Mouse (Mus musculus) layer of hippocampus, postnatal 25 days (tissue): ENCODE results near the gene Mtmr12. TPM values are rescaled to one million over a fixed set of nuclear protein-coding genes. Genes with fewer than 3 reads are reported as not detected.

Experiments
- DNase-seq, 2 experiments: peaks; one replicate each; pipeline ENCODE4 v3.0.0; 2022; ENCODE audit warnings: mixed read lengths in 2 of 2, low spot score in 1 of 2; ENCODE audit errors: extremely low spot score in 1 of 2
- total RNA-seq, 2 experiments: library from RNA; stranded (reverse); gene quantifications; 2 replicates each; pipeline ENCODE4 v1.2.3; 2021

Gene Mtmr12
- total RNA-seq, 2 experiments from 2014 or later = 50.9 to 54.8 TPM

DNA sequence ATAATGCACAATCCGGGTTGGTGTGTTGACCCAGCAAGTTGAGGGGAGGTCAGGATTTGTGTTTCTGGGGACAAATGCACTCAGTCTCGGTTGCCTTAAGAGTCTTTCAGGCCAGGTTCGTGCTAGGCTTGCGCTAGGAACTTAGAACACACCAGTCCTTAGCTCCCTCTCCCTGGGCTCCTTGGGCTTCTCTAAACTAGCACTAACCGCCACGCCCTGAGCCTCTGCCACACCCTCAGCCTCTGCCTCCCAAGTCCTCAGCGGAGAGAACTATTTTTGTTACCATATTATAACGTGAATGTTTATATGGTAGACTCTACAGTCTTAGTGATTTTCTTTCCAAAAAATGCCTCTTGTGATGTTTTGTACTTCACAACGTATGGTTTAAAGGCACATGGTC lies 66.5 kb downstream of the Mtmr12 start:
- no peak for DNase-seq

DNA sequence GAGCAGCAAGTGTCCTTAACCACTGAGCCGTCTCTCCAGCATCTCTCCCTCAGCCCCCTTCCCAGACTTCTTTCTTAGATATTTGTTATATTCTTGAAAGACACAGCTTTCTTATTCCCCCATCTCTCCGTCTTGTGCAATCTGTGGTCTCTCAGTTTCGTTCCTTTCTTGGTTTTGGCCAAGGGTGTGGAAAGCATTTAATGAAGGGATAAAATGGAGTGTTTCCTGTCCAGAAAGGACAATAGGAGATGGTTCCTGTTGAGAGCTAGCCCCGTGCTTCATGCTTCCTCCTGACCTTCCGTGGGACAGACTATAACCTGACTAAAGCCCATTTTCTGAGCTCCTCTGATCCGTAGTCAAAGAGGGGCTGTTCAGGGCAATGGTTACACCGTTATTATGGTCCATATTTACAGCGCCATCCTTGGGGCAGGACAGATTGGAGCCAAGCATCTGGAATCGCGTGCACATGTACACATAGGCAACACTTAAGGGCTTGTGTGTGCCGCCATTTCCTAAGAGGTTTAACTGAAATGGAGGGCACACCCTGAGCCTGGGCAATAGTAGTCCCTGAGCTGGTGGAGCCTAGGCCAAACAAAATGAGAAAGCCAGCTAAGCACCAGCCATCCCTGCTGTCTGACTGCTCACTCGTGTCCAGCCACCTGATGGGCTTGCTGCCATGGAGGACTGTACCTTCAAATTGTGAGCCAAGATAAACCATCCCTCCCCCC lies 68.7 kb downstream of the Mtmr12 start:
- DNase-seq = no peak

- DNase-seq = no peak
Measured at GRCm38 (mm10) chr15:12274053-12274769, 69.4 kb downstream of the Mtmr12 start.

DNA sequence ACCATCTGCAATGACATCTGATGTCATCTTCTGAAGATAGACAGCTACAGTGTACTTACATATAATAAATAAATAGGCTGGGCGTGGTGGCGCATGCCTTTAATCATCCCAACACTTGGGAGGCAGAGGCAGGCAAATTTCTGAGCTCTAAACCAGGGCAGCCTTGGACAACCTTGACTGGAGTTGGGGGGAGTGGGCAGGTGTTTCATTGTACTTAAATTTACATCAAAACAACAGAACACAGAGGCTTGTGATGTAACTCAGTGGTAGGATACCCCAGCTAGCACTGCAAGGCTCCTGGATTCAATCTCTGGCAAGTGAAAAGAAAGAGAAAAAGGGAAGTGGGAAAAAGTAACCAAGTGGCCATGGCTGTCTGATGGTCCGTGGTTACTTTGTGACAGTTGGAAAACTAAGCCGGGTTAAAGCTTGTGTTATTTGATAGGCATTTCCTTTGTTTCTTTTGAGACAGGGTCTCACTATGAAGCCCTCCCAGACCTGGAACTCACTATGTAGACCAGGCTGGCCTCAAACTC lies 70.3 kb downstream of the Mtmr12 start:
- no peak for DNase-seq

DNA sequence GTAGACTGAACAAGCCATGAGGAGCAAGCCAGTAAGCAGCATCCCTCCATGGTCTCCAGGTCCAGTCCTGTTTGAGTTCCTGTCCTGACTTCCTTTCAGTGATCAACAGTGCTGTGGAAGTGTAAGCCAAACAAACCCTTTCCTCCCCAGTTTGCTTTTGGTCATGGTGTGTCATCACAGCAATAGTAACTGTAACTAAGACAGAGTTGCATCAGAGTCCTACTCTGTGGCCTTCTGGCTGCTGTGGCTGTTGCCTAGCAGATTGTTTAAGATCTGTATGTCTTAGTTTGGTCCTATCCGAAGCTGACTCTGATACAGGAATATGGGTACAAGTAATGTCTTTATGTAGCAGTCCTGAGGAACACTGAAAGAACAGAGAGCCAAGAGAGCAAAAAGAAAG lies 75.0 kb downstream of the Mtmr12 start:
- DNase-seq = no peak

- DNase-seq = no peak
Measured at GRCm38 (mm10) chr15:12284794-12285534, 80.1 kb downstream of the Mtmr12 start.

GRCm38 (mm10) chr15:12285535-12285809 lies 80.6 kb downstream of the Mtmr12 start:
- no peak for DNase-seq

- DNase-seq = no peak
Measured at GRCm38 (mm10) chr15:12290330-12290729, 85.5 kb downstream of the Mtmr12 start.

DNA sequence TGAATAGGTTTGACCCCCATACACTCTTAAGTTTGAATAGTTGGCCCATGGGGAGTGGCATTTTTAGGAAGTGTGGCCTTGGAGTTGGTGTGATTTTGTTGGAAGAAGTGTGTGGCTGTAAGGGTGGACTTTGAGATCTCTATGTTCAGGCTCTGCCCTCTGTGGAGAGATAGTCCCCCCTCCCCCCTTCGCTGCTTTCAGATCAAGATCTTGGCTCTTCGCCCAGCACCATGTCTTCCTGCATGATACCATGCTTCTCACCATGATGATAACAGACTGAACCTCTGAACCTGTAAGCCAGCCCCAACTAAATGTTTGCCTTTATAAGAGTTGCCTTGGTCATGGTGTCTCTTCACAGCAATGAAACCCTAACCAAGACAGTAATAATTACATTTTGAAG lies 86.9 kb downstream of the Mtmr12 start:
- no peak for DNase-seq

DNA sequence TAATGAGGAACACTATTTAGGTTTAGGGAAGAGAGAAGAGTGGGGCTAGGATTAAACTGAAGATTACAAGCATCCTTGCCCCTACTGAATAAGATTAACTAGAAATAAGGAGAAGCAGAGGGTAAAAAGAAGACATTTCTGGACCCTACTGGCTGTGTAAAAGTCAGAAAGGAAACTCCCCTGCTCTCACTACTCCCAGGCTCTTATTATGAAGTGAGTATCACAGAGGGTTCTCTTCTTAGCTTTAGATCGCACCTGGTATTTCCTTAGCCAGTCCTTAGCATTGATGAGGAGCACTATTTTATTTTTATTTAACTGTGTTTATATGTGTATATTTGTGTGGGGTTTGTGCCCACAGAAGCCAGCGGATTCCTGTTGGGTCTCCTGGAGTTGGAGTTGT lies 91.4 kb downstream of the Mtmr12 start:
- DNase-seq = no peak

DNA sequence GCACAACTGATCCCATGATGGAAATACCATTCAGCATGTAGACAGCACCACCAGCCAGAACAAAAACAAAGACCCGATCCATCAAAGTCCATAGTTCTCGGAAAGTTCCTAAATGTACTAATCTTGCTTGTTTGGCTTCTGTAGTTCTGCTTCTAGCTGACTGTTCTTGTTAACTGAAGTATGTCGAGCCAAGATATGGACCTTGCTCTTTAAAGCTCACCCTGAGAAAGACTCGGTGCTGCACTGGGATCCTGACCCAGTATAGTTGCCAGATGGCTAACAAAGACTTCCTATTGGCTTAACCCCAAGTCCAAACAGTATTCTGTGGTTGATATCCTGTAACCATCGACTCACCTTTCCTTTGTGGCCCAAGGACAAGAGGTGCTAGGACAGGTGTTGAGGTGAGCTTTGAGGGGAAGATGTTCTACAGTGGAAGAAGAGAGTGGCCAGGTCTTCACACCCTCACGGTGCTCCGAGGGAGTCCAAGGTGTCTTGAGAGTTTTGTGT lies 93.5 kb downstream of the Mtmr12 start:
- DNase-seq = no peak

DNA sequence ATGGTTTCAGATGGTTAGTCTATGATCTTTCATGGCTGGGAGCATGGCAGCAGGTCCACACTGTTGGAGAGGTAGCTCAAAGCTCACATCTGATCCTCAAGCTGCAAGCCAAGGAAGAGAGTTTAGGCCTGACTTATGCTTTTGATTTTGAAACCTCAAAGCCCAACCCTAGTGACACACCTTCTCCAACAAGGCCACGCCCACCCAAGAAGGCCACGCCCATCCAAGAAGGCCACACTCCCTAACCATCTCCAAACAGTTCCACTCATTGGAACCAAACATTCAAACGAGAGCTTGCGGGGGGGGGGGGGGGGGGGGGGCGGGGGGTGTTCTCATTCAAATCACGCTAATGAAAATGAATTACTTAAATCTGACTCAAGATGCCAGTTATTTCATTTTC lies 96.9 kb downstream of the Mtmr12 start:
- no peak for DNase-seq

DNA sequence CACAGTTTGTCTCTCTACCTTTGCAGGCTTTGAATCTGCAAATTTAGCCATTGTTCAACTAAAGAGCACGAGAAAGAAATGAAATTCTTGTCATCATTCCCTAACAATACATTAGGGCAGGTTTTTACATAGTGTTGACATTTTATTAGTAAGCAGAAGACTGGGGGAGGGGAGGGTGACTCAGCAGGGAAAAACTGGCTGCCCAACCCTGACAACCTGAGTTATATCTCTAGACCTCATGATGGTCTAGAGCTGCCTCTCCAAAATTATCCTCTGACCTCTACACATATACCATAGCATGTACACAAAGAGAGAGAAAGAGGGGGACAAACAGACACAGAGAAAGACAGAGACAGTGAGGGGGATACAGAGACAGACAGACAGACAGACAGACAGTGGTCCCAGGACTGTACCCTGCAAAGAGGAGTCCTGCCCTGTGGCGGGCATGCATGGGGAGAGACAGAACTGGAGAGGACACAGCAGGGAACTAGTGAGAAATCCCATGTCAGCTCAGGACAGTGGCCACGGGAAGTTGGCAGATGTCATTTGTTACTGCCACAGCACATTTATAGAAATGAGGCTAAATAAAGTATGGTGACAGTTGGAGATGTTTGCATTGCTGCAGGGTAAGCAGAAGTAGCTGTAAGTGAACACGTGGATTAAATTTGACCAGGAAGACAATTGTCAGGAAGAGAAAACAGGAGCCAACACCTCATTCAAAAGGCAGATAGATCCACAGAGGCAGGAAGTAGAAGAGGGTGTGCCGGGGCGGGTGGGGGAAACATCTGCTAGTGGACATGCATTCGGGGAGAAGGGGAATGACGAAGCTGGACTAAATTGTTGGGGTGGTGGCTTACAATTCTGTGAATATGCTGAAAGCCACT lies 101.6 kb downstream of the Mtmr12 start:
- no peak for DNase-seq

- DNase-seq = no peak
Measured at GRCm38 (mm10) chr15:12307114-12307513, 102.3 kb downstream of the Mtmr12 start.

DNA sequence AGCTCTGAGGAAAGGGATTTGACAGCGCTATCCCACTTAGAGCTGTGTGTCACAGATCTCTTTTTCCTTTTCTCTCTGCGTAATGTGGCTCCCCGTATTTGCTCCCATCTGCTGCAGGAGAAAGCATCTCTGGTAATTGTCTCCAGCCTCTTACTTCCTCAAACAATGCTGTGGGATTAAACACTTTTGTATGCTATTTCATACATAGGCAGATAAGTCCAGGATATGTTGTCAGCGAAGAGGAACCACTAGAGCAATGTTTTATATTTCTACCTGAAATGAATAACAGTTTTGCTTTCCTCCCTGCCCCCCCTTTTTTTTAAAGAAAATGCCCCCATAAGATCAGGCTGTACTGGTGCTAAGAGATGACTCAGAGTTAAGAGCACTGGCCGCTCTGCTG lies 103.7 kb downstream of the Mtmr12 start:
- no peak for DNase-seq

GRCm38 (mm10) chr15:12310676-12311075 lies 105.8 kb downstream of the Mtmr12 start:
- no peak for DNase-seq

DNA sequence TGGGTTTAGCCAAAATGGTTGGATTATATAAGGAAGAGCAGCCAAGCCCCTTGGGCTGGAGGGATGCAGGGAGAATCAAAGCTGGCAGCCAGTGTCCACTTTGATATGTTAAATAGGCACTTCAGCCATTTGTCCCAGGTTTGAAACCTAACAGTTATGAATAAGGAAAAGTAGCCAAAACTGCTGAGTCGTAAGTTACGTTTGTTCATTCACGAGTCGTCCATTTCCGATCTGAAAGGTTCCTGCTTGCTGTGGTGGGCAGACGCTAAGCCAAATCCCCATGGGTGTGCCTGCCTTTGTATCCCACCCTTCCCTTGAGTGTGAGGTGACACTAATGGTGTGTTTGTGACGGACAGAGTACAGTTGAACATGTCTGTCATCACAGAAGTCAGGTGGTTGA lies 106.6 kb downstream of the Mtmr12 start:
- no peak for DNase-seq

DNA sequence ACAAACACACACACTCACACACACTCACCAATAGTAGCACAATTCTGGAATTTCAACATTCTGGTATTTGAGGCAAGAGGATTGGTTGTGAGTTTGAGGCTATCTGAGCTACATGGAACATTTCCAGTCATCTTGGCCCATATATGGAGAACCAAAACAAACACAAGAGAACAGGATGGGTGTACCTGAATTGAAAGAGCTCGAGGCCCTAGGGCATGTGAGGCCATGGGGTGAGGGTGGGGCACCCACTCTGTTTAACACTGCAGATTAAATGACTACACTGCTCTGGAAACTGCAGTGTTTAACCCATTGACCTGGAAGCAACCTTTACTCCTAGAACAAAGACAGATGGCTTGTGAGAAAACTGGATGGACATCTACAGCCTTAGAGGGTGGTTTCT lies 108.4 kb downstream of the Mtmr12 start:
- no peak for DNase-seq

- no peak for DNase-seq
Measured at GRCm38 (mm10) chr15:12314584-12314983, 109.8 kb downstream of the Mtmr12 start.

DNA sequence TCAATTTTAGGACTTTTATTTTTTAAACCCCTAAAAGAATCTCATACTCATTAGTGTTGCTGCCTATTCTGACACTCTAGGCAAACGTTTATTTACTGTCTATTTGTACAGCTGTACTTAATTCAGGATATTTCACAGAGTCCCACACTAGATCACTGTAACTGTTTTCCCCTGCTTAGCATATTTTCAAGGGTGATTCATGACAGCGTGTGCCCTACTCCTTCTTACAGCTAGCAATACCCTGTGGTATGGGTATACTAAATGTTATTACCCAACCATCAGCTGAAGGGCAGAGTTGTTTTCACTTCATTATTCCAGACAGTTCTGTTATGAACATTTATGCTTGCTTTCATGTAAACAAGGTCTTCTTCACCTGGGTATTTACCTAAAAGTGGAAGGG lies 111.2 kb downstream of the Mtmr12 start:
- no peak for DNase-seq
